Mouse (Mus musculus): ENCODE data around the gene Cct2. TPM values are rescaled to one million over a fixed set of nuclear protein-coding genes. Genes with fewer than 3 reads are reported as not detected.

The Cct2 gene
- polyA plus RNA-seq (2021; fragmentation: Nextera tagmentation): 151 and 172 TPM in 2 replicates
- long read RNA-seq, experiment 1, transcript Cct2-201 (16 exons, 1,959 nt): major isoform, 748 of 854 reads
- long read RNA-seq, experiment 1, partial matches to known transcripts: 32 of 854 reads
- long read RNA-seq, experiment 1, other reads (novel, unspliced or antisense): 74 of 854 reads
- long read RNA-seq, experiment 2, transcript Cct2-201 (16 exons, 1,959 nt): major isoform, 166 of 261 reads
- long read RNA-seq, experiment 2, partial matches to known transcripts: 72 of 261 reads
- long read RNA-seq, experiment 2, other reads (novel, unspliced or antisense): 23 of 261 reads

GRCm38 (mm10) chr10:117063254-117064021 lies at the start of gene Cct2:
Cct2 (minus strand) TSS chr10:117063814.

GRCm38 (mm10) chr10:117045175-117046056 lies 18.2 kb downstream of the Cct2 start, which contains the start of gene Lrrc10:
Lrrc10 (plus strand) TSS chr10:117045341.

Other genes with a start within 250 kb of the Cct2 start
- not detected in 2 replicates for gene Myrfl, start 166.9 kb downstream of the Cct2 start, polyA plus RNA-seq (2021; fragmentation: Nextera tagmentation)
- gene Rab3ip, start 113.0 kb downstream of the Cct2 start, polyA plus RNA-seq (2021; fragmentation: Nextera tagmentation): 41.2 and 42.7 TPM in 2 replicates
- gene Gm10271, start 91.2 kb downstream of the Cct2 start, polyA plus RNA-seq (2021; fragmentation: Nextera tagmentation): not detected in 2 replicates
- gene Best3, start 77.5 kb downstream of the Cct2 start, polyA plus RNA-seq (2021; fragmentation: Nextera tagmentation): 0.04 and 0.07 TPM in 2 replicates
- 0.28 and 0.42 TPM in 2 replicates for gene Lrrc10, start 18.5 kb downstream of the Cct2 start, polyA plus RNA-seq (2021; fragmentation: Nextera tagmentation)
- gene Frs2, start 84.7 kb upstream of the Cct2 start, polyA plus RNA-seq (2021; fragmentation: Nextera tagmentation): 7.7 and 9.4 TPM in 2 replicates
- 65.8 and 66.9 TPM in 2 replicates for gene Yeats4, start 160.7 kb upstream of the Cct2 start, polyA plus RNA-seq (2021; fragmentation: Nextera tagmentation)
- gene 9530003J23Rik, start 174.9 kb upstream of the Cct2 start, polyA plus RNA-seq (2021; fragmentation: Nextera tagmentation): not detected in 2 replicates
- gene Lyz2, start 218.5 kb upstream of the Cct2 start, polyA plus RNA-seq (2021; fragmentation: Nextera tagmentation): 29.8 and 38.6 TPM in 2 replicates
- gene Lyz1, start 229.1 kb upstream of the Cct2 start, polyA plus RNA-seq (2021; fragmentation: Nextera tagmentation): not detected in 2 replicates

All from left cerebral cortex, adult 6 months (tissue).